Mouse (Mus musculus) midbrain, embryonic 12.5 days (tissue): ENCODE measurements at regions not wholly inside any gene's neighbourhood (a gene's known extent, or its start where the extent isn't known, plus 50 kb on each side); places are given as distances from the start of the nearest gene placed in this dataset.

Experiments used
- ATAC-seq: fragments of 200-750 bp; cut with Nextera tagmentation; 2 replicates; pipeline ENCODE4 v1.8.0; 2017; ENCODE audit warnings: low read depth, moderate TSS enrichment, moderate library complexity; ENCODE audit not compliant: low FRiP score
- H3K27ac ChIP-seq: fragments of 300-500 bp; sonication (generic); replicated peaks from 2 replicates; pipeline ENCODE4 v1.5.1; 2016; ENCODE audit warnings: mild to moderate bottlenecking
- H3K27me3 ChIP-seq: fragments of 300-500 bp; sonication (generic); 2 replicates; pipeline ENCODE4 v1.6.1; 2016; ENCODE audit warnings: mild to moderate bottlenecking
- H3K36me3 ChIP-seq: fragments of 300-500 bp; sonication (generic); 2 replicates; pipeline ENCODE4 v1.6.1; 2016
- H3K4me1 ChIP-seq: fragments of 300-500 bp; sonication (generic); 2 replicates; pipeline ENCODE4 v1.6.1; 2016
- H3K4me2 ChIP-seq: fragments of 300-500 bp; sonication (generic); replicated peaks from 2 replicates; pipeline ENCODE4 v1.6.1; 2016; ENCODE audit warnings: mild to moderate bottlenecking, moderate library complexity
- H3K4me3 ChIP-seq: fragments of 300-500 bp; sonication (generic); 2 replicates; pipeline ENCODE4 v1.5.1; 2016; ENCODE audit warnings: mild to moderate bottlenecking
- H3K9ac ChIP-seq: fragments of 300-500 bp; sonication (generic); replicated peaks from 2 replicates; pipeline ENCODE4 v1.6.1; 2016; ENCODE audit warnings: mild to moderate bottlenecking, moderate library complexity
- H3K9me3 ChIP-seq: fragments of 300-500 bp; sonication (generic); 2 replicates; pipeline ENCODE4 v1.6.1; 2016; ENCODE audit warnings: mild to moderate bottlenecking
- WGBS: fragments of 180-500 bp; shearing (Covaris S2); methylation state at CpG from one replicate; pipeline ENCODE4 v1.1.7; 2016; 5-methylcytosine and 5-hydroxymethylcytosine counted together

GRCm38 (mm10) chr8:115766218-115766898 is 58.8 kb upstream of the Maf start:
- peaks cover 10% of the 10 kb centered on the region for H3K4me1 ChIP-seq
- H3K27me3 ChIP-seq, result no peaks in the 10 kb centered on the region
- ATAC-seq, result peak; percentile 60
- no peaks in the 10 kb centered on the region for H3K36me3 ChIP-seq
- no peak overlapping the region for H3K27ac ChIP-seq
- H3K4me2 ChIP-seq, result no peak overlapping the region
- 0 out of 2 replicates have a peak overlapping the region, but pooled peaks have one; percentile 24 for H3K9ac ChIP-seq
- 19% methylated on average over 9 of the region's 9 CpGs for WGBS
- H3K9me3 ChIP-seq, result no peaks in the 10 kb centered on the region
- H3K4me3 ChIP-seq, result no peak overlapping the region

DNA sequence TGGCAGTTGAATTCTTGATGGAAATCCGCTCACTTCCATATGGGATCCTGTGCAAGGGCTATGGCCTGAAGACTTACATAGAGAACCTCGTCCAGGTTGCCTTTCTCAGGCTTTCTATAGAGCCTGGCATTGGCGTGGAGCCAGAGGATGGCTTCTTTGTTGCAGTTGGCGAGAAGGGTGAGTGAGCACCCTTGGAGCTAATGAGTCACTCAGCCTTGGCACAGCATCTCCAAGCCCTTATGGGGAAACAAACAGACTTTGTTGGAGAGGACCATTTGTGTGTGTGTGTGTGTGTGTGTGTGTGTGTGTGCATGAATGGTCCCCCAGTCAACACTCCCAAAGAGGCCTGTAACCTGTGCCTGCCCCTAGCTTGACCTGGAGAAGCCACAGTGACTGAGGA is 57.0 kb upstream of the Maf start:
- Histone ChIP-seq H3K4me1 (peaks cover 10% of the 10 kb centered on the region), H3K4me3 (no peak overlapping the region), H3K27me3 (no peaks in the 10 kb centered on the region), H3K27ac (no peak overlapping the region), H3K9me3 (no peaks in the 10 kb centered on the region), H3K36me3 (no peaks in the 10 kb centered on the region), H3K4me2 (no peak overlapping the region), H3K9ac (no peak overlapping the region)
- WGBS, result 83% methylated on average over 4 of the region's 4 CpGs
- ATAC-seq, result no peak

DNA sequence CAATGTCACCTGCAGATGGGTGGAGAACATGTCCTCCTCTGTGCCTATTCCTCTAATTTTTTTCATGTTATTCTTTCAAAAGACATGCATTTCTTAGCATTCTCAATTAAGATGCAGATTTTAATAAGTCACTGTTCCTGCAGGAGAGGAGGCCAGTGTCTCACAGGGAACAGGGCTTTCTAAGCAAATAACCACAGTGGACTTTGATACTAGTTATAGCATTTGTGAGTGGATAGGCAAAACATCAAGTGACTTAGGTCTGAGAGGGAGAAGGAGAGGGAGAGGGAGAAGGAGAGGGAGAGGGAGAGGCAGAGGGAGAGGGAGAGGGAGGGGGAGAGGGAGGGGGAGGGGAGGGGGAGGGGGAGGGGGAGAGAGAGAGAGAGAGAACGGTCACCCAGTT is 50.4 kb upstream of the Maf start:
- WGBS, result 83% methylated on average over 1 of the region's 1 CpGs
- no peak overlapping the region for H3K4me2 ChIP-seq

More for the DNA sequence above, 50.4 kb upstream of the Maf start:
- no peaks in the 10 kb centered on the region for H3K4me1 ChIP-seq
- H3K9me3 ChIP-seq, result no peaks in the 10 kb centered on the region
- no peak for ATAC-seq
- no peak overlapping the region for H3K27ac ChIP-seq
- no peaks in the 10 kb centered on the region for H3K36me3 ChIP-seq
- H3K4me3 ChIP-seq, result no peak overlapping the region
- no peak overlapping the region for H3K9ac ChIP-seq
- H3K27me3 ChIP-seq, result peaks cover 2% of the 10 kb centered on the region; the same call in 1 of the 2 replicates
